Mouse (Mus musculus) Muller cell, postnatal 12 days (primary cell): ENCODE data around the gene Gm4303.
"Not testable (repeated sequence)": the region's sequence is repeated elsewhere in the genome, so short reads cannot be mapped to it uniquely, and the experiment has no call there.

ENCODE experiments used
- DNase-seq: peaks from one replicate; pipeline ENCODE4 v3.0.0-alpha.2; 2015; ENCODE audit errors: inconsistent ontology term

The Gm4303 gene

DNA sequence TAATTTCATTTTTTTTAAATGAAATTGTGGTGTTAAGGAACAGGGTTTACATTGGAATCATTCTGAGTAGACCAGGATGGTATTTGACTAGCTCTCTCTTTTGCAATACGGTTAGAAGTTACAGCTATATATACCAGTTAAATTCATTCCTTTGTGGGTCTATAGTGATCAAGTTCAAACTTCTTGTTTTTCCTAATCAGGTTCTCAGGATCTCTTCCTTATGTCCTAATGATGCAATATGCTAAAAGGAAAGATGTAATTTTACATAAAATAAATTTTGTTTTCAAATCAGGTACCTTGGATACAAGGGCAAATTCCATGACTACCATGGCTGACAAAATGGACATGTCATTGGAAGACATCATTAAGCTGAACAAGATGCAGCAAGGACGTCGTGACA, at the start of gene Gm4303:
Gene Gm4303 (plus strand): TSS at position 301 of the 400 bp plus-strand sequence.
- DNase-seq: not testable (repeated sequence)

DNA sequence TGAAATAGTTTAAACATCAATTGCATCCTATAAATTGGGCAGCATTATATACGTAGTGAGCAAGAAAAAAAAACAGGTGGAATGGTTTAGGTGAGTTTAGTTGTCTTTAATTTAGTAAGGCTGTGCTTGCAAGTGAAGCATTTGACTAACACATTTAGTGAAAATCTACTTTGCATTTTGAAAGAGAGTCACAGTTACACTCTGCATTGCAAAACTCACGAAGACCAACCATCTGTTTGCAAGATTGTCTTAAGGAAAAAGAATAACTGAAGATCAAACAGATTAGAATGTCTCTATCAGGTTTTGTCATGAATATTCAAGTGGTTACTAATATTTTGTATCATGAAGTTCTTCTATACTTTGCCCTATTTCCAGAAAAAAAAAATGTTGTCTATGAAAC, 49.7 kb upstream of the Gm4303 start:
- DNase-seq: no peak

DNA sequence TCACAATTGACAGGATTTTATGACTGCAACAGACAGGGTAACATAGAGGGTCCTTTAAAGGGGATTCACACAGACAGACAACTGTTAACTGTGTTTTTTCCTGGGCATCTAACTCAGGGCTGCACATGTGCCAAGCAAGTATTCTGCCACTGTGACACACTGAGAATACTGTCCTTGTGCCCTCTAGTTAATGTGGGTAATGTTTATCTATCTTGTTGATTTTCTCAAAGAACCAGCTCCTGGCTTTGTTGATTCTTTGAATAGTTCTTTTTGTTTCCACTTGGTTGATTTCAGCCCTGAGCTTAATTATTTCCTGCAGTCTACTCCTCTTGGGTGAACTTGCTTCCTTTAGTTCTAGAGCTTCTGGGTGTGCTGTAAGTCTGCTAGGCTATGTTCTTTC, 45.7 kb upstream of the Gm4303 start:
- DNase-seq: not testable (repeated sequence)

DNA sequence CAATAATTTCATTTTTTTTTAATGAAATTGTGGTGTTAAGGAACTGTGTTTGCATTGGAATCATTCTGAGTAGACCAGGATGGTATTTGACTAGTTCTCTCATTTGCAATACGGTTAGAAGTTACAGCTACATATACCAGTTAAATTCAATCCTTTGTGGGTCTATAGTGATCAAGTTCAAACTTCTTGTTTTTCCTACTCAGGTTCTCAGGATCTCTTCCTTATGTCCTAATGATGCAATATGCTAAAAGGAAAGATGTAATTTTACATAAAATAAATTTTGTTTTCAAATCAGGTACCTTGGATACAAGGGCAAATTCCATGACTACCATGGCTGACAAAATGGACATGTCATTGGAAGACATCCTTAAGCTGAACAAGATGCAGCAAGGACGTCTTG, 10.4 kb upstream of the Gm4303 start, which contains the start of gene Gm4301:
Gene Gm4301 (plus strand): TSS at position 301 of the 400 bp plus-strand sequence.
- DNase-seq: not testable (repeated sequence)

DNA sequence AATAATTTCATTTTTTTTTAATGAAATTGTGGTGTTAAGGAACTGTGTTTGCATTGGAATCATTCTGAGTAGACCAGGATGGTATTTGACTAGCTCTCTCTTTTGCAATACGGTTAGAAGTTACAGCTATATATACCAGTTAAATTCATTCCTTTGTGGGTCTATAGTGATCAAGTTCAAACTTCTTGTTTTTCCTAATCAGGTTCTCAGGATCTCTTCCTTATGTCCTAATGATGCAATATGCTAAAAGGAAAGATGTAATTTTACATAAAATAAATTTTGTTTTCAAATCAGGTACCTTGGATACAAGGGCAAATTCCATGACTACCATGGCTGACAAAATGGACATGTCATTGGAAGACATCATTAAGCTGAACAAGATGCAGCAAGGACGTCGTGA, 5.2 kb upstream of the Gm4303 start, which contains the start of gene Gm4302:
Gene Gm4302 (plus strand): TSS at position 301 of the 400 bp plus-strand sequence.
- DNase-seq: not testable (repeated sequence)

DNA sequence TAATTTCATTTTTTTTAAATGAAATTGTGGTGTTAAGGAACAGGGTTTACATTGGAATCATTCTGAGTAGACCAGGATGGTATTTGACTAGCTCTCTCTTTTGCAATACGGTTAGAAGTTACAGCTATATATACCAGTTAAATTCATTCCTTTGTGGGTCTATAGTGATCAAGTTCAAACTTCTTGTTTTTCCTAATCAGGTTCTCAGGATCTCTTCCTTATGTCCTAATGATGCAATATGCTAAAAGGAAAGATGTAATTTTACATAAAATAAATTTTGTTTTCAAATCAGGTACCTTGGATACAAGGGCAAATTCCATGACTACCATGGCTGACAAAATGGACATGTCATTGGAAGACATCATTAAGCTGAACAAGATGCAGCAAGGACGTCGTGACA, 5.0 kb downstream of the Gm4303 start, which contains the start of gene Gm4305:
Gene Gm4305 (plus strand): TSS at position 301 of the 400 bp plus-strand sequence.
- DNase-seq: not testable (repeated sequence)

DNA sequence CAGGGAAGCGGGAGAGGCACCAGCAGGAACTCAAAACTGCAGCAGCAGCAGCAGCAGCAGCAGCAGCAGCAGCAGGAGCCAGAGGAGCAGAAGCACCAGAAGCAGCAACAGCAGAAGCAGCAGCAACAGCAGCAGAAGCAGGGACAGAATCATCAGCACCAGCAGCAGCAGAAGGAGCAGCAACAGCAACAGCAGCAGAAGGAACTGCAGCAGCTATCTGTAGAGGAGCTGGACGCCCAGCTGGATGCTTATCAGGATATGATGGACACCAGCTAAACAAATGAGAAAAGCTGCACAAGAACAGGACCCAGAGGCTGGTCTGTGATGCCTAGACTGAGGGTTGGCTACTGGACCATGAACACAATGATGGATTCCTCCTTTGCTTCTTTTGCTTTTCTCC, 11.1 kb downstream of the Gm4303 start:
- DNase-seq: not testable (repeated sequence)

DNA sequence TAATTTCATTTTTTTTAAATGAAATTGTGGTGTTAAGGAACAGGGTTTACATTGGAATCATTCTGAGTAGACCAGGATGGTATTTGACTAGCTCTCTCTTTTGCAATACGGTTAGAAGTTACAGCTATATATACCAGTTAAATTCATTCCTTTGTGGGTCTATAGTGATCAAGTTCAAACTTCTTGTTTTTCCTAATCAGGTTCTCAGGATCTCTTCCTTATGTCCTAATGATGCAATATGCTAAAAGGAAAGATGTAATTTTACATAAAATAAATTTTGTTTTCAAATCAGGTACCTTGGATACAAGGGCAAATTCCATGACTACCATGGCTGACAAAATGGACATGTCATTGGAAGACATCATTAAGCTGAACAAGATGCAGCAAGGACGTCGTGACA, 15.3 kb downstream of the Gm4303 start, which contains the start of gene Gm4307:
Gene Gm4307 (plus strand): TSS at position 301 of the 400 bp plus-strand sequence.
- not testable (repeated sequence) for DNase-seq

DNA sequence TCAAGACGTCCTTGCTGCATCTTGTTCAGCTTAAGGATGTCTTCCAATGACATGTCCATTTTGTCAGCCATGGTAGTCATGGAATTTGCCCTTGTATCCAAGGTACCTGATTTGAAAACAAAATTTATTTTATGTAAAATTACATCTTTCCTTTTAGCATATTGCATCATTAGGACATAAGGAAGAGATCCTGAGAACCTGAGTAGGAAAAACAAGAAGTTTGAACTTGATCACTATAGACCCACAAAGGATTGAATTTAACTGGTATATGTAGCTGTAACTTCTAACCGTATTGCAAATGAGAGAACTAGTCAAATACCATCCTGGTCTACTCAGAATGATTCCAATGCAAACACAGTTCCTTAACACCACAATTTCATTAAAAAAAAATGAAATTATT, 36.7 kb downstream of the Gm4303 start, which contains the start of gene Gm4312:
Gene Gm4312 (minus strand): TSS at position 101 of the 400 bp plus-strand sequence.
- not testable (repeated sequence) for DNase-seq
